Mouse (Mus musculus): ENCODE data around the gene Wdr44.
"Not testable (repeated sequence)": the region's sequence is repeated elsewhere in the genome, so short reads cannot be mapped to it uniquely, and the experiment has no call there.

Wdr44 gene

GRCm38 (mm10) chrX:23692722-23693442, at the start of gene Wdr44:
TSS of gene Wdr44 (plus strand) at chrX:23693051.
- DNase-seq (ENCODE audit: low spot score in 2 of 2), result peak; percentile 93 to 94

GRCm38 (mm10) chrX:23648371-23648770, 44.5 kb upstream of the Wdr44 start:
- DNase-seq (ENCODE audit: low spot score in 2 of 2), result no peak

- peak; percentile 59 to 61 for DNase-seq (ENCODE audit: low spot score in 2 of 2)
Observed at GRCm38 (mm10) chrX:23662216-23662615, 30.6 kb upstream of the Wdr44 start.

GRCm38 (mm10) chrX:23673193-23673592, 19.7 kb upstream of the Wdr44 start:
- no peak for DNase-seq (ENCODE audit: low spot score in 2 of 2)

- DNase-seq (ENCODE audit: low spot score in 2 of 2), result peak; percentile 5 to 33
Observed at GRCm38 (mm10) chrX:23675450-23675849, 17.4 kb upstream of the Wdr44 start.

- no peak for DNase-seq (ENCODE audit: low spot score in 2 of 2)
Observed at GRCm38 (mm10) chrX:23676583-23676982, 16.3 kb upstream of the Wdr44 start.

- DNase-seq (ENCODE audit: low spot score in 2 of 2), result no peak
Observed at GRCm38 (mm10) chrX:23677511-23677910, 15.3 kb upstream of the Wdr44 start.

- no peak for DNase-seq (ENCODE audit: low spot score in 2 of 2)
Observed at GRCm38 (mm10) chrX:23692336-23692721, 522 bp upstream of the Wdr44 start.

GRCm38 (mm10) chrX:23693443-23694400, 871 bp downstream of the Wdr44 start:
- DNase-seq (ENCODE audit: low spot score in 2 of 2), result no peak

- no peak for DNase-seq (ENCODE audit: low spot score in 2 of 2)
Observed at GRCm38 (mm10) chrX:23694588-23694987, 1.7 kb downstream of the Wdr44 start.

- DNase-seq (ENCODE audit: low spot score in 2 of 2), result no peak
Observed at GRCm38 (mm10) chrX:23695109-23695508, 2.3 kb downstream of the Wdr44 start.

GRCm38 (mm10) chrX:23697346-23697745, 4.5 kb downstream of the Wdr44 start:
- no peak for DNase-seq (ENCODE audit: low spot score in 2 of 2)

GRCm38 (mm10) chrX:23699023-23699422, 6.2 kb downstream of the Wdr44 start:
- DNase-seq (ENCODE audit: low spot score in 2 of 2), result no peak

GRCm38 (mm10) chrX:23717247-23717646, 24.4 kb downstream of the Wdr44 start:
- no peak for DNase-seq (ENCODE audit: low spot score in 2 of 2)

- no peak for DNase-seq (ENCODE audit: low spot score in 2 of 2)
Observed at GRCm38 (mm10) chrX:23727463-23727862, 34.6 kb downstream of the Wdr44 start.

GRCm38 (mm10) chrX:23754671-23755070, 61.8 kb downstream of the Wdr44 start:
- DNase-seq (ENCODE audit: low spot score in 2 of 2), result no peak

GRCm38 (mm10) chrX:23767849-23768248, 75.0 kb downstream of the Wdr44 start:
- DNase-seq (ENCODE audit: low spot score in 2 of 2), result no peak

- no peak for DNase-seq (ENCODE audit: low spot score in 2 of 2)
Observed at GRCm38 (mm10) chrX:23807125-23807524, 114.3 kb downstream of the Wdr44 start.

GRCm38 (mm10) chrX:23810365-23810764, 117.5 kb downstream of the Wdr44 start:
- DNase-seq (ENCODE audit: low spot score in 2 of 2), result no peak

- DNase-seq (ENCODE audit: low spot score in 2 of 2), result not testable (repeated sequence)
Observed at GRCm38 (mm10) chrX:23813287-23813686, 120.4 kb downstream of the Wdr44 start.

GRCm38 (mm10) chrX:23822885-23823284, 130.0 kb downstream of the Wdr44 start:
- not testable (repeated sequence) for DNase-seq (ENCODE audit: low spot score in 2 of 2)

- no peak for DNase-seq (ENCODE audit: low spot score in 2 of 2)
Observed at GRCm38 (mm10) chrX:23823398-23824023, 130.7 kb downstream of the Wdr44 start.
